Mouse (Mus musculus) C2C12 (cell line): ENCODE results near the gene Krtap11-1. TPM values are rescaled to one million over a fixed set of nuclear protein-coding genes. Genes with fewer than 3 reads are reported as not detected.

ENCODE experiments used
- H3K27me3 ChIP-seq: one replicate; pipeline ENCODE4 v1.6.1; 2011; ENCODE audit not compliant: control insufficient read depth, insufficient read depth, insufficient read length
- H3K36me3 ChIP-seq: one replicate; pipeline ENCODE4 v1.6.1; 2011; ENCODE audit not compliant: control insufficient read depth, insufficient read depth
- H3K4me3 ChIP-seq: one replicate; pipeline ENCODE4 v1.5.1; 2011; ENCODE audit warnings: mild to moderate bottlenecking, control low read depth; ENCODE audit not compliant: poor library complexity, insufficient read depth, severe bottlenecking
- H3K79me2 ChIP-seq: one replicate; pipeline ENCODE4 v1.6.1; 2011; ENCODE audit not compliant: control insufficient read depth, insufficient read depth
- H3K79me3 ChIP-seq: one replicate; pipeline ENCODE4 v1.6.1; 2011; ENCODE audit warnings: low read depth, control low read depth
- H3ac ChIP-seq: one replicate; pipeline ENCODE3; 2011; ENCODE audit warnings: low read depth; ENCODE audit not compliant: control insufficient read depth, insufficient read length
- CEBPB ChIP-seq: IDR thresholded peaks from one replicate; pipeline ENCODE4 v1.6.1; 2011; ENCODE audit warnings: low read depth, mild to moderate bottlenecking, control low read depth, moderate library complexity
- CTCF ChIP-seq: IDR thresholded peaks from one replicate; pipeline ENCODE4 v1.5.1; 2011; ENCODE audit not compliant: control insufficient read depth, insufficient read depth, insufficient read length
- FOSL1 ChIP-seq: IDR thresholded peaks from one replicate; pipeline ENCODE4 v1.8.0; 2011; ENCODE audit warnings: mild to moderate bottlenecking, low read length; ENCODE audit not compliant: poor library complexity, insufficient read depth, severe bottlenecking
- MAX ChIP-seq: IDR thresholded peaks from one replicate; pipeline ENCODE4 v1.6.1; 2011; ENCODE audit warnings: mild to moderate bottlenecking, control low read depth
- MYOD1 ChIP-seq: IDR thresholded peaks from one replicate; pipeline ENCODE4 v1.6.1; 2011; ENCODE audit warnings: low read depth; ENCODE audit not compliant: control insufficient read depth, insufficient read length
- MYOG ChIP-seq: IDR thresholded peaks from one replicate; pipeline ENCODE4 v1.6.1; 2011; ENCODE audit not compliant: control insufficient read depth, insufficient read length; ENCODE audit errors: extremely low read depth
- USF1 ChIP-seq: IDR thresholded peaks from one replicate; pipeline ENCODE4 v1.6.1; 2011; ENCODE audit warnings: low read depth, mild to moderate bottlenecking, control low read depth, moderate library complexity
- long read RNA-seq, 2 experiments: library from polyadenylated mRNA; unstranded; transcript quantifications; one replicate each; pipeline ENCODE4 v2.0.0; 2019 to 2020
- polyA plus RNA-seq: library from polyadenylated mRNA; unstranded; fragments of >200 nt; fragmentation: generic; extraction: Trizol; gene quantifications from one replicate; pipeline ENCODE4 v1.2.1, GENCODE M21; 2012; ENCODE audit warnings: missing spikeins

Krtap11-1 gene
- not detected for polyA plus RNA-seq
- long read RNA-seq, experiment 1 = 0 reads
- long read RNA-seq, experiment 2 = 0 reads

DNA sequence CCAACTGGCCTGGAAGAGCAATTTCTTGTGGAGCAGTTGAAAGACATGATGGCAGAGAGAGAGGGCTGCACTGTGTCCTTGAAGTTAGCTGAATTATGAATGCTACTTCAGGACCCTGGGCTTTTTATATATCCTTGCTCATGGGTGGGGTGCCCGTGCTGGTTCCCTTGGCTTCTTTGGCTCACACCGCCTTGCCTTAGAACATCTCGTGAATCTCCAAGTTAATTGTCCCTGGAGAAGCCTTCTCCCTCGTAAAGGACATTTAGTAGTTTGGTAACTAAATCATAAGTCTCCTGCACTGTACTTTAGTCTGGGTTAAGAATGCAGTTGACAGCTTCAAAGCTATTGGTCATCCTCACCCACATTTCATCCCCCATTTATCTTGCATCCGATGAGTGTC, at the start of gene Krtap11-1:
Gene Krtap11-1 (minus strand): TSS at position 101 of the 400 bp plus-strand sequence.
- H3K27me3 ChIP-seq = no peaks in the 10 kb centered on the region
- no peaks in the 10 kb centered on the region for H3K36me3 ChIP-seq
- H3K4me3 ChIP-seq = no peak within 1 kb of the TSS
- no peak within 1 kb of the TSS for H3ac ChIP-seq
- TF ChIP-seq MYOG = no peak
- TF ChIP-seq MYOD1 = no peak
- TF ChIP-seq CTCF = no peak
- TF ChIP-seq USF1 = no peak
- TF ChIP-seq CEBPB = no peak
- no peak for TF ChIP-seq FOSL1
- no peaks in the 10 kb centered on the region for H3K79me3 ChIP-seq
- H3K79me2 ChIP-seq = no peaks in the 10 kb centered on the region

DNA sequence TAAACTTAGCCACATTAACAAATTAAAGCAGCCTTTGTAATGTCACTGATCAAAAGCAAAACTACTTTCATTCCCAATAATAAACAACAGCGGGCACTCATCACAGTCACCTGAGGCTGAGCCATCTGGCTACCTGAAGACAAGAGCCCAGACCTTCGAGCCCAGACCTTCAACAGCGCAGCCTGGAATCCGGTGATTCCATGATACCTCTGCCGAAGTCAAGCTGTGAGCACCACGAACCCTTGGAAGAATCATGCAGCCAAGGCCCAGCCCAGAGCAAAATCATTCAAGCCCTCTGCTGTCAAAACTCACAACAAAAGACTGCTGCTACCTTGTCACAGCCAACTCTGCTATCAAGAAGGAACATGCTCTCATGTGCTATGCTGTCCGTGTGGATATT, 47.2 kb upstream of the Krtap11-1 start:
- Histone ChIP-seq H3K27me3 (no peaks in the 10 kb centered on the region), H3K79me3 (no peaks in the 10 kb centered on the region), H3K4me3 (no peak overlapping the region), H3K36me3 (no peaks in the 10 kb centered on the region), H3K79me2 (no peaks in the 10 kb centered on the region), H3ac (no peak overlapping the region)
- TF ChIP-seq FOSL1 (no peak), MYOG (no peak), MYOD1 (no peak), CTCF (no peak), CEBPB (no peak), MAX (no peak), USF1 (no peak)

DNA sequence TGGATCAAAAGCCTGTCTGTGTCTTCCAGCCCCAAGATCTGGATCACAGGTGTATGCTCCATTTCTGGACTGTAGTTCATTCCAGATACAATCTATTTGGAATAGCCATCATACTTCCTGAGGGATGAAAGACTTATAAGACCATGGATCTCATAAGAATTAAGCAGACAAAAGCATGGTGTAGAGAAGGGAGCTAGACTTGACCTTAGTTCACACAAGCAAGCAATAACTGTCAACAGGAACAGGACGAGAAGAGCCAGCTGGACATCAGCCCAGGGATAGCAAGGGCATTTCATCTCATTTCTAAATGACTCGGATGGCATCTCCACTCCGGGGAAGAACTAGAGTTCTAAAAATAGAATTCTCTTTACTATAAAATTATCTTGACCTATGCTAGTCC, 46.3 kb upstream of the Krtap11-1 start:
- H3K79me3 ChIP-seq = no peaks in the 10 kb centered on the region
- TF ChIP-seq CEBPB = no peak
- no peak for TF ChIP-seq CTCF
- TF ChIP-seq MAX = no peak
- H3ac ChIP-seq = no peak overlapping the region
- no peaks in the 10 kb centered on the region for H3K36me3 ChIP-seq
- H3K27me3 ChIP-seq = no peaks in the 10 kb centered on the region
- H3K4me3 ChIP-seq = no peak overlapping the region
- H3K79me2 ChIP-seq = no peaks in the 10 kb centered on the region

DNA sequence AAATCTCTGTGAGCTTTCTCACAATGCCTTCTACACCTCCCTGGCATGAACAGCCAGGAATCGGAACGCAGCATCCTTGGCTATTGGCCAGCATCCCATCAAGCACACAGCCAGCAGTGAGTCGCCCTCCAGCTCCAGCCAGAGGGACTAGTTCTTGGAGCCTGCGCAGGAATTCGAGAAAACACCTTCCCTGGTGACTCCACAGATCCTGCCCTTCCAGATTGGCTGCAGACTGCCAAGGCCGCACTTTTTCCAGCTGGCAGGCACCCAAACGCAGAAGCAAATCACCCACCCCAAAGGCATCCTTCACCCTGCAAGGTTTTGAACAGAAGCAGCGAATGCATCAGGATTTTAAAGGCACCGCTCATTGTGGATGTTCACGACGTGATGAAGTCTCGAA, 42.7 kb upstream of the Krtap11-1 start:
- H3ac ChIP-seq = no peak overlapping the region
- H3K4me3 ChIP-seq = no peak overlapping the region
- H3K27me3 ChIP-seq = no peaks in the 10 kb centered on the region
- TF ChIP-seq CTCF = no peak
- no peak for TF ChIP-seq MYOD1
- TF ChIP-seq MAX = no peak
- no peak for TF ChIP-seq USF1
- TF ChIP-seq MYOG = no peak
- TF ChIP-seq CEBPB = no peak
- TF ChIP-seq FOSL1 = no peak
- no peaks in the 10 kb centered on the region for H3K79me3 ChIP-seq
- H3K79me2 ChIP-seq = no peaks in the 10 kb centered on the region
- H3K36me3 ChIP-seq = no peaks in the 10 kb centered on the region

DNA sequence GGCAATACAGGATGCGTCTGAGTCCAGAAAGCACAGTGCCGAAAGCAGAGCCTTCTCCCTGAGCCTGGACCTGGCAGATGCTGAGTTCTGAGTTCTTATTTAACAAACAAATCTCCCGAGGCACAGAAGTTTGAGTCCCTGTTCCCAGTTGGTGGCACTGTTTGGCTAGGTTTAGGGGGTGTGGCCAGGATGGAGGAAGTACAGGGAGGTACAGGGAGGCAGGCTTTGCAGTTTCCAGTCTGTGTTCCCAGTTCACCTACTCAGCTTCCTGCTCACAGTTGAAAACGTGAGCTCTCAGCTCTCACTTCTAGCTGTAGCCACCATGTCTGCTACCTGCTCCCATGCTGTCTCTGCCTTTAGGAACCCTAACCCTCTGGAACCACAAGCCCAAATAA, 37.8 kb upstream of the Krtap11-1 start:
- H3K27me3 ChIP-seq = no peaks in the 10 kb centered on the region
- H3K36me3 ChIP-seq = no peaks in the 10 kb centered on the region
- TF ChIP-seq CEBPB (no peak), MAX (no peak), USF1 (no peak), FOSL1 (no peak), MYOG (no peak), MYOD1 (no peak), CTCF (no peak)
- H3K4me3 ChIP-seq = no peak overlapping the region
- no peaks in the 10 kb centered on the region for H3K79me3 ChIP-seq
- no peaks in the 10 kb centered on the region for H3K79me2 ChIP-seq
- H3ac ChIP-seq = no peak overlapping the region

DNA sequence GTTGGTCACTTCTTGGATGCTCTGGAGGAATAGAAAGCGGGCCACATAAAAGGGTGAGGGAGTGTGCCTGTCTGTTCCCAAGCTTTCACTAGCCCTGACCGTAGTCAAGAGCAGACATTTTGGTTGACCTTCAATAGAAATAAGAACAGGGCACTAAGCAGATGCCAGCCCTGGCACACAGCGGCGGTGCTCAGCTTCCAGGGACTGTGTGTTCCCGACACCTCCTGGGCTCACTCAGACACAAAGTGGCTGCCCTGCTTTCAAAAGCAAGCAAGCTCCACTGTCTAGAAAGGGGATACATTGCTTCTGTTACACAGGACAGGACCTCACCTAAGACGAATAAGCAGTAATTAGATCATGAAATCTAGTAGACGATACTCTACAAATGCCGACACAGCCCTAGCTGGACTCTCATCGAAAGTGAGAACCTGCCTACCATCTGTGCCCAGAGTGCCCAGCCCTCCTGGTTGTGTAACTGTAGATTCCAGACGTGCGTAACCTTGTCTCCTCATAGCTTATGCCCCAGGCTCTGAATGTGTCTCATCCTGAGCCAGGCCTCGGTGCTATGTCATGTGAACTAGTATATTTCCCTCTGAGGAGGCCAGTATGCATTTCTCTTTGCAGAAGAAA, 37.3 kb upstream of the Krtap11-1 start:
- no peaks in the 10 kb centered on the region for H3K79me2 ChIP-seq
- no peak overlapping the region for H3ac ChIP-seq
- H3K27me3 ChIP-seq = no peaks in the 10 kb centered on the region
- no peaks in the 10 kb centered on the region for H3K79me3 ChIP-seq
- TF ChIP-seq MYOD1 (no peak), USF1 (no peak), CEBPB (no peak), FOSL1 (no peak), MYOG (no peak), MAX (no peak), CTCF (no peak)
- H3K4me3 ChIP-seq = no peak overlapping the region
- no peaks in the 10 kb centered on the region for H3K36me3 ChIP-seq
